Mouse (Mus musculus): ENCODE results near the gene Dmkn.
"Not testable (repeated sequence)": the region's sequence is repeated elsewhere in the genome, so short reads cannot be mapped to it uniquely, and the experiment has no call there.

Gene Dmkn

DNA sequence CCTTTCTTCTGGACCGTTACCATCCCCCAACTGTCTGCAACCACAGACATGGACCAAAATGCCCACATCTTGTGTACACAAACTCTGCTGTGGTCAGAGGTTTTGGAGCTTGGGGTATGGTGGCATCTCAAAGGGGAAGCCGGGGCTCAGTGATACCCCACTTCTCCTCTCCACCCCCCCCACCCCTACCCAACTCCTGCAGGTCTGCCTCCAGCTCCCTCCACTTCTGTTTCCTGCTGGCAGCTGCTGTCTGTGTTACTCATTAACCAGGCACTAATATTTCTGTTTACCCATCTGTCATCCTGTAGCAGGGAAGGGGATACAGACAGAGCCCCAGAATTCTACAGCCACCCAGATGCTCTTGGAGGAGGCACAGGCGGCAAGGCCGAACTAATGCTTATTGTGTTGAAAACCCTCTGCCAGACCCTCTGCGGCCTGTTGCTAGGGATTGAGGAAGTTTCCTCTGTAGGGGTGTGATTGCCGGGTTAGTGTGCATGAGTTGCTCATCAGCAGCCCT, 48.8 kb downstream of the Dmkn start:
- DNase-seq (ENCODE audit: low spot score): no peak

DNA sequence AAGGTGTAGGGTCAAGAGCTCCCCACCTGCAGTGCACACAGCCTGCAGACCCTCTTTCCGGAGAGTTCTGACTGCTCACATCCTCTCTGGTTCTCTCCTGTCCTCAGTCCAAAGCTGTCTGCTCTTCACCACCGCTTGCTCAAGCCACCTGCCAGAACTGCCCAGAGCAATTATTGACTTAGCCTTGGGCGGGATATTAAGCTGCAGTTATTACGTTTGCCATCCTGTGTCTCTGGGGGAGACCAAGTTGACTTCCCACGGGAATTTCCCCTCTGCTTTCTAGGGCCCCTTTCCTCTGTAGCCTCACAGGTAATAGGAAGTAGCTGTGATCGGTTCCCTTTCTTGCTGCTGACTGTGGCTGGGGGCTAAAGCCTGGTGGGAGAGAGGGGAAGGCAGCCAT, 56.6 kb downstream of the Dmkn start:
- no peak for DNase-seq (ENCODE audit: low spot score)

GRCm38 (mm10) chr7:30820854-30821445, 57.4 kb downstream of the Dmkn start:
- DNase-seq (ENCODE audit: low spot score): no peak

- DNase-seq (ENCODE audit: low spot score): no peak
Observed at GRCm38 (mm10) chr7:30821532-30821931, 58.0 kb downstream of the Dmkn start.

- no peak for DNase-seq (ENCODE audit: low spot score)
Observed at GRCm38 (mm10) chr7:30823675-30824074, 60.1 kb downstream of the Dmkn start, which contains the start of gene Ffar2. TSS of gene Ffar2 (minus strand) at chr7:30823775.

GRCm38 (mm10) chr7:30824306-30824705, 60.8 kb downstream of the Dmkn start:
- DNase-seq (ENCODE audit: low spot score): no peak

DNA sequence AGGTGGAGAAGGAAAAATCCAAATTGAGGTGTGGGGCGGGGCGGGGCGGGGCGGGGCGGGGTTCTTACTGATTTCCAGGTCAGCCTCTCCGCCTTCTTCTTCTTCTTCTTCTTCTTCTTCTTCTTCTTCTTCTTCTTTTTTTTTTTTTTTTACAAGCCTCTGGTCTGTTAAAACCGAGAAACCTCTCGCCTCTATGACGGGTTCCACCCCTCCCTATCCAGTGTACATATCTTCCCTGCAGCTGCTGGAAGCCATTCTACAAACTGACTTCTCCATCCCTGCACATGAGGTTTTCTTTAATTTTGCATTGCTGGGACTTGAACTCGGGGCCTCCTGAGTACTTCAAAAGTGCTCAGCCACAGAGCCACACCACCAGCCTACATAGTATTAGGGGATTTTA, 63.1 kb downstream of the Dmkn start:
- DNase-seq (ENCODE audit: low spot score): no peak

DNA sequence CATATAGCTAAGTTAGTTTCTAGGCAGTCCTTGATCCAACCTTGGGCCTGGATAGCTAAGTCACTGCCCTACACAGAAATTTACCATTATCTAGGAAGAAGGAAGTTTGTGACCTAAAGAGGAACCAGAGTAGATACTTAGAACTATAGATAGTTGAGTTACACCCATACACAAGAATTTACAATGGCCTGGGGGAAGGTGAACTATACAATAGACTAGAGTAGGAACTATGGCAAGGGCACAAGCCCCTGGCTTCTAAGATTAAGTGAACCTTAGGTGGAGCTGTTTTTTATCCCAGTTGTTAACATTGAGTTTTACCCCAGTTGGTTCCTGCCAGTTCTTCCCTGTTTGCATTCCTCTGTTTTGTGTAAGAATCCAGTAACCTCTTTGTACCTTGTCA, 65.3 kb downstream of the Dmkn start:
- DNase-seq (ENCODE audit: low spot score): not testable (repeated sequence)

GRCm38 (mm10) chr7:30829428-30829827, 65.9 kb downstream of the Dmkn start:
- no peak for DNase-seq (ENCODE audit: low spot score)
